Mouse (Mus musculus) olfactory bulb, adult 2 months (tissue): ENCODE data around the gene Dock4. TPM values are rescaled to one million over a fixed set of nuclear protein-coding genes. Genes with fewer than 3 reads are reported as not detected.

Experiments used
- H3K27ac ChIP-seq: fragments of 200-500 bp; 2 replicates; pipeline ENCODE4 v1.5.1; 2012; ENCODE audit warnings: low read depth, low read length; ENCODE audit not compliant: insufficient read depth
- H3K4me1 ChIP-seq: fragments of 200-500 bp; 2 replicates; pipeline ENCODE4 v1.6.1; 2012; ENCODE audit warnings: low read length; ENCODE audit not compliant: control insufficient read depth, insufficient read depth
- H3K4me3 ChIP-seq: fragments of 200-500 bp; 2 replicates; pipeline ENCODE4 v1.5.1; 2012; ENCODE audit warnings: mild to moderate bottlenecking, low read depth, low read length, moderate library complexity; ENCODE audit not compliant: insufficient read depth
- CTCF ChIP-seq: fragments of 200-500 bp; IDR thresholded peaks from 2 replicates; pipeline ENCODE4 v1.5.1; 2012; ENCODE audit warnings: low read depth, mild to moderate bottlenecking, low read length, moderate library complexity; ENCODE audit not compliant: insufficient read depth
- POLR2A ChIP-seq: fragments of 200-500 bp; IDR thresholded peaks from 2 replicates; pipeline ENCODE4 v1.6.1; 2012; ENCODE audit warnings: mild to moderate bottlenecking, low read depth, low read length, moderate library complexity; ENCODE audit not compliant: insufficient read depth
- WGBS: fragments of 180-500 bp; shearing (Covaris S2); methylation state at CpG from one replicate; pipeline ENCODE4 v1.1.7; 2018; 5-methylcytosine and 5-hydroxymethylcytosine counted together
- polyA plus RNA-seq: library from polyadenylated mRNA; stranded (reverse); fragments of >200 nt; gene quantifications from 2 replicates; pipeline ENCODE4 v1.2.4, GENCODE M21; 2012; ENCODE audit warnings: low replicate concordance; ENCODE audit not compliant: missing spikeins, insufficient read depth, insufficient read length

The Dock4 gene
- polyA plus RNA-seq, 1 experiment = not detected

GRCm38 (mm10) chr12:40814659-40815363 lies 369.1 kb downstream of the Dock4 start:
- Histone ChIP-seq H3K4me1 (no peaks in the 10 kb centered on the region), H3K27ac (no peak overlapping the region), H3K4me3 (no peak overlapping the region)
- TF ChIP-seq POLR2A (no peak), CTCF (no peak)

- H3K4me3 ChIP-seq = no peak overlapping the region
- WGBS = 92% methylated on average over 6 of the region's 6 CpGs
- no peak for TF ChIP-seq POLR2A
- no peak for TF ChIP-seq CTCF
- H3K27ac ChIP-seq = no peak overlapping the region
- H3K4me1 ChIP-seq = no peaks in the 10 kb centered on the region
Measured at GRCm38 (mm10) chr12:40818046-40818708, 372.4 kb downstream of the Dock4 start.

- Histone ChIP-seq H3K4me3 (no peak overlapping the region), H3K27ac (no peak overlapping the region), H3K4me1 (no peaks in the 10 kb centered on the region)
- TF ChIP-seq CTCF = no peak
- no peak for TF ChIP-seq POLR2A
- WGBS = 92% methylated on average over 5 of the region's 5 CpGs
Measured at GRCm38 (mm10) chr12:40823631-40824030, 377.9 kb downstream of the Dock4 start.

- H3K27ac ChIP-seq = no peak overlapping the region
- TF ChIP-seq POLR2A (no peak), CTCF (no peak)
- H3K4me1 ChIP-seq = no peaks in the 10 kb centered on the region
- WGBS = 78% methylated on average over 2 of the region's 2 CpGs
- no peak overlapping the region for H3K4me3 ChIP-seq
Measured at GRCm38 (mm10) chr12:40824251-40824650, 378.5 kb downstream of the Dock4 start.

GRCm38 (mm10) chr12:40825935-40826460 lies 380.2 kb downstream of the Dock4 start:
- no peak for TF ChIP-seq CTCF
- no peak for TF ChIP-seq POLR2A
- 92% methylated on average over 5 of the region's 5 CpGs for WGBS
- H3K27ac ChIP-seq = no peak overlapping the region
- H3K4me3 ChIP-seq = no peak overlapping the region
- H3K4me1 ChIP-seq = no peaks in the 10 kb centered on the region

- WGBS = 81% methylated on average over 3 of the region's 3 CpGs
- Histone ChIP-seq H3K27ac (no peak overlapping the region), H3K4me1 (no peaks in the 10 kb centered on the region), H3K4me3 (no peak overlapping the region)
- TF ChIP-seq POLR2A (no peak), CTCF (no peak)
Measured at GRCm38 (mm10) chr12:40826491-40826890, 380.7 kb downstream of the Dock4 start.

GRCm38 (mm10) chr12:40828025-40828424 lies 382.3 kb downstream of the Dock4 start:
- Histone ChIP-seq H3K4me1 (no peaks in the 10 kb centered on the region), H3K4me3 (no peak overlapping the region), H3K27ac (no peak overlapping the region)
- no peak for TF ChIP-seq CTCF
- TF ChIP-seq POLR2A = no peak

- TF ChIP-seq POLR2A (no peak), CTCF (no peak)
- H3K4me1 ChIP-seq = no peaks in the 10 kb centered on the region
- no peak overlapping the region for H3K27ac ChIP-seq
- 98% methylated on average over 1 of the region's 1 CpGs for WGBS
- H3K4me3 ChIP-seq = no peak overlapping the region
Measured at GRCm38 (mm10) chr12:40829269-40829668, 383.5 kb downstream of the Dock4 start.

- TF ChIP-seq CTCF (no peak), POLR2A (no peak)
- WGBS = 72% methylated on average over 8 of the region's 8 CpGs
- no peak overlapping the region for H3K27ac ChIP-seq
- H3K4me3 ChIP-seq = no peak overlapping the region
- H3K4me1 ChIP-seq = no peaks in the 10 kb centered on the region
Measured at GRCm38 (mm10) chr12:40832157-40832556, 386.4 kb downstream of the Dock4 start.
